21 mouse cellular contexts compared by ENCODE assay signal in genomic region chr7:124647131-124647530, GRCm38 (mm10).
DNase-seq lines count a peak whose midpoint lies in the region; ATAC-seq and TF ChIP-seq lines count a peak whose summit lies in the region.
"Had no signal": no experiment of that assay in that cellular context is flagged by ENCODE, and none has a peak within 500 bp of the region (broad histone marks: within the 10 kb centered on the region; RNA-seq: fewer than 3 reads in every experiment).

No protein-coding gene starts in this region.

- ATAC-seq in heart, embryonic 11.5 days (replicated peaks; ENCODE audit: insufficient number of reproducible peaks, low FRiP score, low TSS enrichment): no peak
- peak; percentile 91 for ATAC-seq in lung, embryonic 14.5 days (ENCODE audit: insufficient read depth)
- ATAC-seq in lung, embryonic 15.5 days (ENCODE audit: borderline replicate concordance, extremely low read depth, low FRiP score, low TSS enrichment): peak; percentile 84
- peak; percentile 79 for ATAC-seq in lung, embryonic 16.5 days (ENCODE audit: low read depth)
- ATAC-seq: activated CD4-positive, CD25-positive, alpha-beta regulatory T cell, adult 4 months; CD4-positive, CD25-positive, alpha-beta regulatory T cell, adult 4 months; Patski had no signal

- no peaks in the 10 kb centered on the region for H3K9me3 ChIP-seq in heart, embryonic 11.5 days (replicated peaks; ENCODE audit: control insufficient read depth, low read length)
- H3K9me3 ChIP-seq in lung, embryonic 14.5 days (ENCODE audit: low read depth, low read length): no peaks in the 10 kb centered on the region
- H3K9me3 ChIP-seq in lung, embryonic 15.5 days: no peaks in the 10 kb centered on the region
- H3K9me3 ChIP-seq in lung, embryonic 16.5 days (ENCODE audit: control insufficient read depth, low read length): no peaks in the 10 kb centered on the region

- H3K9ac ChIP-seq in heart, embryonic 11.5 days (ENCODE audit: low read depth, low read length): no peak overlapping the region
- no peak overlapping the region for H3K9ac ChIP-seq in lung, embryonic 14.5 days
- H3K9ac ChIP-seq in lung, embryonic 15.5 days: no peak overlapping the region
- H3K9ac ChIP-seq in lung, embryonic 16.5 days (ENCODE audit: low read length): no peak overlapping the region

- no peaks in the 10 kb centered on the region for H3K36me3 ChIP-seq in heart, embryonic 11.5 days (ENCODE audit: control insufficient read depth, insufficient read depth, low read length)
- H3K36me3 ChIP-seq in lung, embryonic 14.5 days (ENCODE audit: insufficient read depth): no peaks in the 10 kb centered on the region
- no peaks in the 10 kb centered on the region for H3K36me3 ChIP-seq in lung, embryonic 15.5 days
- no peaks in the 10 kb centered on the region for H3K36me3 ChIP-seq in lung, embryonic 16.5 days (ENCODE audit: control insufficient read depth, insufficient read depth, low read length)
- H3K36me3 ChIP-seq: G1E had no signal

- DNase-seq in heart, adult 11 months: peak; percentile 11
- peak; percentile 80 for DNase-seq in lung, embryonic 14.5 days
- no peak for DNase-seq in lung, adult 18-20 months
- no peak for DNase-seq in lung, postnatal 14 days
- no peak for DNase-seq in lung, postnatal 36 days
- DNase-seq: adrenal gland, adult 2 months; adrenal gland, adult 8-10 months; adrenal gland, postnatal 10 days; adrenal gland, postnatal 14 days; adrenal gland, postnatal 25 days; adrenal gland, postnatal 36 days; B cell, adult 2 months; cerebellum, adult 11 months; cerebellum, adult 11-12 months had no signal

- H3K4me3 ChIP-seq in heart, embryonic 11.5 days (ENCODE audit: low read depth, low read length): no peak overlapping the region
- H3K4me3 ChIP-seq in lung, embryonic 14.5 days (ENCODE audit: low read depth, low read length): no peak overlapping the region
- H3K4me3 ChIP-seq in lung, embryonic 15.5 days: no peak overlapping the region
- H3K4me3 ChIP-seq in lung, embryonic 16.5 days (ENCODE audit: low read length): no peak overlapping the region

- 81% methylated on average over 6 of the region's 6 CpGs for WGBS in heart, embryonic 11.5 days (ENCODE audit: insufficient replicate concordance)
- WGBS in lung, embryonic 14.5 days: 41% methylated on average over 6 of the region's 6 CpGs
- 32% methylated on average over 6 of the region's 6 CpGs for WGBS in lung, embryonic 15.5 days
- WGBS in lung, embryonic 16.5 days: 42% methylated on average over 6 of the region's 6 CpGs

- no peak for TF ChIP-seq CTCF in lung, embryonic 14.5 days (IDR thresholded peaks at IDR 0.05; ENCODE audit: low read depth)

- H3K4me1 ChIP-seq in heart, embryonic 11.5 days (ENCODE audit: control insufficient read depth, insufficient read depth, low read length): no peaks in the 10 kb centered on the region
- H3K4me1 ChIP-seq in lung, embryonic 14.5 days (ENCODE audit: insufficient read depth): peaks cover 10% of the 10 kb centered on the region; the same call in 1 of the 2 replicates
- H3K4me1 ChIP-seq in lung, embryonic 15.5 days: peaks cover 4% of the 10 kb centered on the region
- H3K4me1 ChIP-seq in lung, embryonic 16.5 days (replicated peaks; ENCODE audit: control insufficient read depth, insufficient read depth, low read length): no peaks in the 10 kb centered on the region

- no peaks in the 10 kb centered on the region for H3K27me3 ChIP-seq in heart, embryonic 11.5 days (ENCODE audit: control insufficient read depth, insufficient read depth, low read length)
- no peaks in the 10 kb centered on the region for H3K27me3 ChIP-seq in lung, embryonic 14.5 days (ENCODE audit: insufficient read depth, low read length)
- no peaks in the 10 kb centered on the region for H3K27me3 ChIP-seq in lung, embryonic 15.5 days
- H3K27me3 ChIP-seq in lung, embryonic 16.5 days (ENCODE audit: control insufficient read depth, insufficient read depth, low read depth, low read length): no peaks in the 10 kb centered on the region
- H3K27me3 ChIP-seq: Patski had no signal

- no peak overlapping the region for H3K4me2 ChIP-seq in heart, embryonic 11.5 days
- 0 out of 2 replicates have a peak overlapping the region, but pooled peaks have one; percentile 3 for H3K4me2 ChIP-seq in lung, embryonic 14.5 days
- no peak overlapping the region for H3K4me2 ChIP-seq in lung, embryonic 15.5 days
- no peak overlapping the region for H3K4me2 ChIP-seq in lung, embryonic 16.5 days (ENCODE audit: low read depth, low read length)

- H3K27ac ChIP-seq in heart, embryonic 11.5 days (ENCODE audit: low read depth, low read length): no peak overlapping the region
- 0 out of 2 replicates have a peak overlapping the region, but pooled peaks have one; percentile 18 for H3K27ac ChIP-seq in lung, embryonic 14.5 days (ENCODE audit: low read depth)
- H3K27ac ChIP-seq in lung, embryonic 15.5 days: no peak overlapping the region
- no peak overlapping the region for H3K27ac ChIP-seq in lung, embryonic 16.5 days (ENCODE audit: low read length)

Comparison
In these comparisons a context has a peak if more than half of its experiments do, and no peak if none do; other contexts are left out.
1. DNase-seq: peak in heart, adult 11 months (single experiment) and lung, embryonic 14.5 days (single experiment); none in lung, adult 18-20 months (0 of 2), lung, postnatal 14 days (single experiment) and lung, postnatal 36 days (single experiment).